Mouse (Mus musculus) testis, adult 2 months (tissue): Measurements from ENCODE around the gene Itpkb.

ENCODE experiments used
- CTCF ChIP-seq: fragments of 200-500 bp; IDR thresholded peaks from 2 replicates; pipeline ENCODE4 v1.5.1; 2012; ENCODE audit warnings: low read depth, mild to moderate bottlenecking, inconsistent platforms, low read length, moderate library complexity; ENCODE audit not compliant: control insufficient read depth, insufficient read depth, insufficient replicate concordance
- POLR2A ChIP-seq: fragments of 200-500 bp; IDR thresholded peaks from 2 replicates; pipeline ENCODE4 v1.6.1; 2012; ENCODE audit warnings: low read depth, mild to moderate bottlenecking, inconsistent platforms, low read length, moderate library complexity; ENCODE audit not compliant: control insufficient read depth

DNA sequence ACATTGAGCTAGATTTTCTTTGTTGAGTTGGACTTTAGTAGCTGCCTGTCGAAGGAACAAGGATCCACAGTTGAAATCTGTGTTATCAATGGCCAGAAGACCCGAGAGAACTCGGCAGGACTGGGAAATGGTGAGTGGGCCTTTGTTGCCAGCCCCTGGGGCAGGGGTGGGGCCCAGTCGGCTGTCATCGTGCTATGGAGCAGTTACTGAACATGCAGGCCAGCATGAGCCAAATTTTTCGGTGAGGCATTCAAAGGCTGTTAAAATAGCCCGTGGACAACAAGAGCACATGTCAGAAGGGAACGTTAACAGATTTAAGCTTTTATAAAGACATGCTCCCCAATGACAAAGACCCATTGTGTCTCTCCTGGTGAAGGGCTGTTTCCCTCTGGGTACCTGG lies 52.1 kb downstream of the Itpkb start:
- TF ChIP-seq POLR2A (no peak), CTCF (no peak)
